Mouse (Mus musculus): ENCODE data around the gene Mkln1.

Mkln1 gene

GRCm38 (mm10) chr6:31399566-31399965, 1.0 kb downstream of the Mkln1 start:
- DNase-seq, result peak; percentile 29

- no peak for DNase-seq
These were observed 12.5 kb downstream of the Mkln1 start for GRCm38 (mm10) chr6:31411017-31411416.

- no peak for DNase-seq
These were observed 14.0 kb downstream of the Mkln1 start for GRCm38 (mm10) chr6:31412487-31412886.

- no peak for DNase-seq
These were observed 15.0 kb downstream of the Mkln1 start for GRCm38 (mm10) chr6:31413556-31413955.

- DNase-seq, result no peak
These were observed 15.8 kb downstream of the Mkln1 start for GRCm38 (mm10) chr6:31414303-31414702.

- no peak for DNase-seq
These were observed 26.9 kb downstream of the Mkln1 start for GRCm38 (mm10) chr6:31425428-31425827.

- no peak for DNase-seq
These were observed 38.7 kb downstream of the Mkln1 start for GRCm38 (mm10) chr6:31437264-31437663.

- no peak for DNase-seq
These were observed 46.7 kb downstream of the Mkln1 start for GRCm38 (mm10) chr6:31445258-31445657.

GRCm38 (mm10) chr6:31453735-31454134, 55.2 kb downstream of the Mkln1 start:
- peak; percentile 51 for DNase-seq

GRCm38 (mm10) chr6:31455376-31455775, 56.8 kb downstream of the Mkln1 start:
- DNase-seq, result no peak

- peak; percentile 38 for DNase-seq
These were observed 58.5 kb downstream of the Mkln1 start for GRCm38 (mm10) chr6:31456988-31457387.

GRCm38 (mm10) chr6:31469431-31469830, 70.9 kb downstream of the Mkln1 start:
- no peak for DNase-seq

- peak; percentile 52 for DNase-seq
These were observed 79.7 kb downstream of the Mkln1 start for GRCm38 (mm10) chr6:31478221-31478620.

GRCm38 (mm10) chr6:31480008-31480407, 81.5 kb downstream of the Mkln1 start:
- no peak for DNase-seq

- no peak for DNase-seq
These were observed 88.1 kb downstream of the Mkln1 start for GRCm38 (mm10) chr6:31486601-31487000.

GRCm38 (mm10) chr6:31489950-31490349, 91.4 kb downstream of the Mkln1 start:
- DNase-seq, result no peak

- DNase-seq, result no peak
These were observed 96.7 kb downstream of the Mkln1 start for GRCm38 (mm10) chr6:31495122-31495731.

GRCm38 (mm10) chr6:31496227-31496626, 97.7 kb downstream of the Mkln1 start:
- DNase-seq, result no peak

- no peak for DNase-seq
These were observed 101.3 kb downstream of the Mkln1 start for GRCm38 (mm10) chr6:31499836-31500235.

- no peak for DNase-seq
These were observed 101.7 kb downstream of the Mkln1 start for GRCm38 (mm10) chr6:31500260-31500659.

- no peak for DNase-seq
These were observed 102.2 kb downstream of the Mkln1 start for GRCm38 (mm10) chr6:31500691-31501090.

GRCm38 (mm10) chr6:31502614-31503013, 104.1 kb downstream of the Mkln1 start:
- peak; percentile 35 for DNase-seq

- no peak for DNase-seq
These were observed 115.2 kb downstream of the Mkln1 start for GRCm38 (mm10) chr6:31513726-31514125.

GRCm38 (mm10) chr6:31517681-31518337, 119.3 kb downstream of the Mkln1 start:
- peak; percentile 48 for DNase-seq

GRCm38 (mm10) chr6:31518338-31518698, 119.8 kb downstream of the Mkln1 start:
- DNase-seq, result peak; percentile 77
